9 mouse cellular contexts compared by ENCODE assay signal in genomic region chr4:130738527-130738926, GRCm38 (mm10). TPM values are rescaled to one million over a fixed set of nuclear protein-coding genes. Genes with fewer than 3 reads are reported as not detected.
DNase-seq lines count a peak whose midpoint lies in the region; ATAC-seq and TF ChIP-seq lines count a peak whose summit lies in the region.
"Had no signal": no experiment of that assay in that cellular context is flagged by ENCODE, and none has a peak within 500 bp of the region (broad histone marks: within the 10 kb centered on the region; RNA-seq: fewer than 3 reads in every experiment).

No protein-coding gene starts in this region.

- DNase-seq in B cell, adult 2 months: peak; percentile 41 to 49
- DNase-seq in cerebellum, adult 18-20 months: peak; percentile 62 to 68
- peak; percentile 37 for DNase-seq in forelimb bud, embryonic 11.5 days (ENCODE audit: low read depth, low spot score)
- DNase-seq in left cerebral cortex, postnatal 25 days (ENCODE audit: low spot score in 2 of 2): peak; percentile 52 to 81
- DNase-seq in midbrain, postnatal 0 days (ENCODE audit: low spot score): peak; percentile 77
- DNase-seq in ovary, adult 18-20 months (ENCODE audit: low spot score): no peak

- intact Hi-C loops in left cerebral cortex, postnatal 25 days (cut with DNase I): loop anchor here (5.0 kb wide), 1 partner anchor 71 kb away; no protein-coding TSS in a partner anchor

- no peaks in the 10 kb centered on the region for H3K27me3 ChIP-seq in E14TG2a.4 (ENCODE audit: insufficient read depth, low read length)
- no peaks in the 10 kb centered on the region for H3K27me3 ChIP-seq in intestine, postnatal 0 days (replicated peaks; ENCODE audit: control insufficient read depth, insufficient read depth, low read length)
- no peaks in the 10 kb centered on the region for H3K27me3 ChIP-seq in midbrain, postnatal 0 days (ENCODE audit: insufficient read depth, low read length)
- H3K27me3 ChIP-seq: neural tube, embryonic 12.5 days had no signal

- no peaks in the 10 kb centered on the region for H3K9me3 ChIP-seq in E14TG2a.4 (ENCODE audit: low read length)
- H3K9me3 ChIP-seq in intestine, postnatal 0 days (ENCODE audit: control insufficient read depth): no peaks in the 10 kb centered on the region
- no peaks in the 10 kb centered on the region for H3K9me3 ChIP-seq in midbrain, postnatal 0 days (ENCODE audit: low read length)
- H3K9me3 ChIP-seq: neural tube, embryonic 12.5 days had no signal

- 56% methylated on average over 2 of the region's 2 CpGs for WGBS in intestine, postnatal 0 days
- 68% methylated on average over 2 of the region's 2 CpGs for WGBS in midbrain, postnatal 0 days

- peak; percentile 51 for TF ChIP-seq CTCF in E14TG2a.4 (conservative IDR thresholded peaks at IDR 0.05; ENCODE audit: low read length)
- peak; percentile 74 for TF ChIP-seq CTCF in intestine, postnatal 0 days (IDR thresholded peaks at IDR 0.05; ENCODE audit: low read depth)
- peak; percentile 79 for TF ChIP-seq CTCF in midbrain, postnatal 0 days (IDR thresholded peaks at IDR 0.05)

- H3K36me3 ChIP-seq in E14TG2a.4 (ENCODE audit: insufficient read depth, low read length): peaks cover 91% of the 10 kb centered on the region
- peaks cover 32% of the 10 kb centered on the region for H3K36me3 ChIP-seq in intestine, postnatal 0 days (ENCODE audit: control insufficient read depth, insufficient read depth)
- peaks cover 8% of the 10 kb centered on the region; the same call in 1 of the 2 replicates for H3K36me3 ChIP-seq in midbrain, postnatal 0 days (ENCODE audit: insufficient read depth, low read length)

- H3K4me1 ChIP-seq in E14TG2a.4 (replicated peaks; ENCODE audit: low read depth, low read length): peaks cover 87% of the 10 kb centered on the region
- no peaks in the 10 kb centered on the region for H3K4me1 ChIP-seq in intestine, postnatal 0 days (replicated peaks; ENCODE audit: control insufficient read depth, insufficient read depth, low read length)
- H3K4me1 ChIP-seq in midbrain, postnatal 0 days (ENCODE audit: insufficient read depth, low read length): 0 out of 2 replicates have a peak, but pooled peaks cover 1% of the 10 kb centered on the region
- H3K4me1 ChIP-seq: neural tube, embryonic 12.5 days had no signal

- no peak overlapping the region for H3K27ac ChIP-seq in intestine, postnatal 0 days (ENCODE audit: low read depth, low read length)
- H3K27ac ChIP-seq in midbrain, postnatal 0 days (ENCODE audit: low read depth, low read length): no peak overlapping the region
- H3K27ac ChIP-seq: neural tube, embryonic 12.5 days had no signal

- ATAC-seq in intestine, postnatal 0 days: no peak
- no peak for ATAC-seq in midbrain, postnatal 0 days (ENCODE audit: low FRiP score)

- H3K4me3 ChIP-seq in E14TG2a.4 (replicated peaks; ENCODE audit: low read length): no peak overlapping the region
- H3K4me3 ChIP-seq in intestine, postnatal 0 days (ENCODE audit: low read depth, low read length): no peak overlapping the region
- H3K4me3 ChIP-seq in midbrain, postnatal 0 days (ENCODE audit: low read depth, low read length): no peak overlapping the region
- H3K4me3 ChIP-seq: neural tube, embryonic 12.5 days had no signal

- no peak overlapping the region for H3K9ac ChIP-seq in intestine, postnatal 0 days (ENCODE audit: low read depth, low read length)
- H3K9ac ChIP-seq in midbrain, postnatal 0 days (replicated peaks; ENCODE audit: low read length, poor library complexity, severe bottlenecking): no peak overlapping the region
- H3K9ac ChIP-seq: neural tube, embryonic 12.5 days had no signal

- H3K4me2 ChIP-seq in intestine, postnatal 0 days (replicated peaks; ENCODE audit: low read depth): no peak overlapping the region
- no peak overlapping the region for H3K4me2 ChIP-seq in midbrain, postnatal 0 days (ENCODE audit: low read depth, low read length, poor library complexity, severe bottlenecking)
- H3K4me2 ChIP-seq: neural tube, embryonic 12.5 days had no signal

RNA-seq across cellular contexts. Expression of gene Sdc3, which starts 53.8 kb away (rescaled TPM):
- polyA plus RNA-seq in intestine, postnatal 0 days (2015; fragmentation: Nextera tagmentation; extraction: Ambion mirVana): 9.7 and 10.8 TPM in 2 replicates
- total RNA-seq in left cerebral cortex, postnatal 25 days (2021): 100 to 1,000 TPM; 167 to 181 TPM
- total RNA-seq in midbrain, postnatal 0 days (2014; rRNA removed): 645 and 733 TPM in 2 replicates
- polyA plus RNA-seq in midbrain, postnatal 0 days (2015; fragmentation: Nextera tagmentation; extraction: Ambion mirVana): 241 and 242 TPM in 2 replicates
